Mouse (Mus musculus) lung, postnatal 25 days (tissue): ENCODE measurements around the gene Zfp809.
A peak's percentile ranks its signal among the peaks of the same experiment; 100 is the strongest.
"Not testable (repeated sequence)": the region's sequence is repeated elsewhere in the genome, so short reads cannot be mapped to it uniquely, and the experiment has no call there.

ENCODE experiments used
- DNase-seq: peaks from one replicate; pipeline ENCODE4 v3.0.0; 2022; ENCODE audit warnings: low spot score

Zfp809 gene

GRCm38 (mm10) chr9:22225581-22226388 lies at the start of gene Zfp809:
Zfp809 (plus strand) TSS chr9:22225714.
- peak; percentile 100 for DNase-seq

GRCm38 (mm10) chr9:22188025-22188611 lies 37.4 kb upstream of the Zfp809 start, which contains the start of gene Zfp872:
Zfp872 (plus strand) TSS chr9:22188090.
- DNase-seq = peak; percentile 50

- no peak for DNase-seq
Measured at GRCm38 (mm10) chr9:22196412-22196811, 29.1 kb upstream of the Zfp809 start.

DNA sequence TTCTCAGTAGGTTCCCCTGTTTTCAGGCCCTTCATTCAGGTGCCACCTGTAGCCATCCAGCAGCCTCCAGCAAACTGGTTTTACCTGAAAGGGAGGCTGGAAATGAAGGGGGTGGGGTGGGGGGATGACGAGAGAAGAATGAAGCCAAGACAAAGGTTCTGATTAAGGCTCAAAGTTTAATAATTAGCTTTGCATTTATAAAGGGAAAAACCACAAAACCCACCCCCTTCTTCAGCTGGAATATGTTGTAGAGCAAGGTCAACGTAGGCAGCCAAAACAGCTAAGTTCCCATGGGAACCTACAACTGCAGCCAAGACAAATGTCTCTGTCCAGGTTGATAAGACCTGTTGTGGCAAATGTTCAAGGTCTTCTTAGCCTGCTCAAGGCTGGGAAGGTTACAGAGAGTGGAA lies 11.7 kb upstream of the Zfp809 start:
- peak; percentile 82 for DNase-seq

- no peak for DNase-seq
Measured at GRCm38 (mm10) chr9:22214549-22214948, 11.0 kb upstream of the Zfp809 start.

GRCm38 (mm10) chr9:22216705-22217104 lies 8.8 kb upstream of the Zfp809 start:
- DNase-seq = no peak

DNA sequence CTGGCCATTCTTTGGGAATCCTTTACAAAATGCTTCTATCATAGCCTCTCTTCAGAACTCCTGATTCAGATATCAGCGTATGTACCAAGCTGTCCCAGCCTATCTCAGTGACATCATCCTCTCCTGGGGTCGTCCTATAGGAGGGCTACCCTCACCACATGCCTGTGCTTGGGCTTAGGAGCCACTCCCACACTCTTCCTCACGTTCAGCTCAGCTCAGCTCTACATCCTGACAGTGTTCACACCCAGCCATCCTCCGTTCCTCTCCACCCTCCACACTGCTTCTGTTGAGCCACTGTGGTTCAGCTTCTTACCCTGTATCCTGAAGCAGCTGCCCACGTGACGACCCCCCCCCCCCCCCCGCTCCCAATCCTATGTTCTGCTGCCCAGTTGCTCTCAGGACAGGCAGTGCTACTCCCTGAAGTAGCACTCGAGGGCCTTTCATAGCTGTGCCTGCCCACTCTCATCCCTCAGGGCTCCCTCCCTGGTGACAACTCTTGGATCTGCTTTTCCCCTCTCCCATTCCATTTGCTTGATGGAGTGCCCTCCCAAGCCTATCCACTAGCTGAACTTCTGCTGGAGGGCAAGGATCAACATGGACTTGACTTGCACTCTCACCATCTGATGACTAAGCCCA lies 7.5 kb upstream of the Zfp809 start:
- peak; percentile 72 for DNase-seq

DNA sequence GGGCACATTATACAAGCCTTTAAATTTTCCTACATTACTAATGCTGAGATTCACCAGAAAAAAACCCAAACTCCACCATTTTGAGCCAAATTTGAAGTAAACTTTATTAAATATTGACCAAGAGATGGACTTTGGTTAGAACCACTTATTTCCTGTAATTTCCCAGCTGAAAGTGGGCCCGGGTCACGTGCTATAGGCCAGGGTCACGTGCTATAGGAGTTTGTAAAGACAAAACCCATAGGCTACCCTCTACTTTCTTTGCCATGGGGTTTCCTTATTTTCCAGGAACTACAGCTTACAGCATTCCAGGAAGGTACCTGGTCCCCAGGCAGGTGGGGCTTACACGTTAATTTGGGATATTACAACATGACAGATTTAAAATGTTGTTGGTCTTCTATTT lies 1.4 kb upstream of the Zfp809 start:
- DNase-seq = no peak

DNA sequence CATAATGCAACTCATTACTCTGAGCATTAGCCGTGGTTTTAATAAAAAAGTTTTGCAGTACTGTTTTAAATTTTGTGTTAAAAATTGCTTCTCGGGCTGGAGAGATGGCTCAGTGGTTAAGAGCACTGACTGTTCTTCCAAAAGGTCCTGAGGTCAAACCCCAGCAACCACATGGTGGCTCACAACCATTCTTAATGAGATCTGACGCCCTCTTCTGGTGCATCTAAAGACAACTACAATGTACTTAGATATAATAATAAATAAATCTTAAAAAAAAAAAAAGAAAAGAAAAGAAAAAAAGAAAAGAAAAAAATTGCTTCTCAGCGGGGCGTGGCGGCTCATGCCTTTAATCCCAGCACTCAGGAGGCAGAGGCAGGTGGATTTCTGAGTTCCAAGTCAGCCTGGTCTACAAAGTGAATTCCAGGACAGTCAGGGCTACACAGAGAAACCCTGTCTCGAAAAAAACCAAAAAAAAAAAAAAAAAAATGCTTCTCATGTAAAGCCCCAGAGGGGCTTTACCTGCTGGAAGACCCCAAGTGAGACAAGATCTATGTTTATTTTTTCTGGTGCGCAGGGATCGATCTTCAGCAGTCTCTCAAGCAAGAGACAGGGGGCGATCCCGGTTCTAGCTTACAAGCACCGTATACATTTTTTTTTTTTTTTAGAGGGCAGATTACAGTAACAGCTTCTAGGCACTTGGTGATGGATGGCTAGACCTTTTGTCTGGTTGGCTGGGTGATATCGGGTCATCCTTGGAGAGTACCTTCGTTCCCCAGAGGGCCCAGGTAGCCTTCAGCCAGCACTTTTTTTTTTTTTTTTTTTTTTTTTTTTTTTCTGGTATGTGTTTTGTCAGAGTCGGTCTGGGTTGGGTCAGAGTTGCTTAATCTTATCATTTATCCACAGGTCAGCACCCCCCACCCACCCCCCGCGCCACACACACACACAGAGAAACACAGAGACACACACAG lies 694 bp upstream of the Zfp809 start:
- DNase-seq = no peak

DNA sequence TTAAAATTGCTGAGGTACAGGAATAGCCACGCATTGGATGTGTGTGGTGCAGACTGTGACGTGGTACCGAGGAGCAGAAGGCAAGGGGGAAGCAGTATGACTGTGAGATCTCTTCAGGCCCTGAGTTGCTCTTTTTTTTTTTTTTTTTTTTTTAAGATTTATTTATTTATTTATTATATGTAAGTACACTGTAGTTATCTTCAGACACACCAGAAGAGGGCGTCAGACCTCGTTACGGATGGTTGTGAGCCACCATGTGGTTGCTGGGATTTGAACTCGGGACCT lies 817 bp downstream of the Zfp809 start:
- not testable (repeated sequence) for DNase-seq

- no peak for DNase-seq
Measured at GRCm38 (mm10) chr9:22226846-22227245, 1.3 kb downstream of the Zfp809 start.

DNA sequence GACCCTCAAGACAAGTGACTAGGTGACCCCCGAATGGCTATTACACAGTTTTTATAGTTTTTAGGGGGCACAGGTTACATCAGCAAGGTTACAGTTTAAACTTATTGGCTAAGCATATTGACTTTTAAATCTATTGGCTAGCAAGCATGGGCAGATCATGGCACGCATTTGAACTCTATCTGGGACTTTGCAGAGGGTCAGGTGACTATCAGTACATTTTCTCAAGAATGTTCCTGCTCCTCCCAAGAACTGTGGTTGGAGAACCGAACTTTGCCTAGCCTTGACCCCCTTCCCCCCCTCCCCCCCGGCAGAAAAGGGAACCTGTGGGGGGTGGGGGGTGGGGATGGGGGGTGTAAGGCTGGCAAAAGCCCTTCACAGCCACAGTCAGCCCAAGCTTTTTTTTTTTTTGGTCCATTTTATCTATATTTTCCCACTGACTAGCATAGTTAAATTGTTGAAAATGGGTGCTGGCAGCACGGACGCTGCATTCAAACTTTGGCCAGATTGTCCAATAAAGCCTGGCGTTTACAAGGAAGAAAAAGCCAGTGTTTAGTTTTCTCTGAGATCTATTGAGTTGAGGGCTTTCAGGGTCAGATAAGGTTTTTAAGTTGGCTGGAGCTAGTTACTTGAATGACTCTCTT lies 4.0 kb downstream of the Zfp809 start:
- DNase-seq = no peak

DNA sequence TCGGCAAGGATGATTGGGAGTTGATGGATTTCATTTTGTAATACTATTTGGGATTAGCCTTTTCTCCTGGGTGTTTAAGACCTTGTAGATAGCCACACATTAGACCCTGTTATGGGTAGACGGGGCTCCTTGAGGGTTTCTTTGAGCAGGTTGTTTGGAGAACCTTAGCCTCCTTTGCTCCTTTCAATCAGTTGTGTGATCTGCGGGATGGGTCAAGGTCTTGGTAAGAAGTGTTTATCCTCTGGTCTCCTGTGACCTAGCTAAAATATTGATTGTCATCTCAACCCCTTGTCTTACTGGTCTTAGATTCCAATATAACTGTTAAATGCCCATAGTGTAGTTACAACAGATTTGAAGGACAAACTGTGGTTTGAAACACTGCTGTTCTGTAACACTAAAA lies 4.5 kb downstream of the Zfp809 start:
- no peak for DNase-seq

DNA sequence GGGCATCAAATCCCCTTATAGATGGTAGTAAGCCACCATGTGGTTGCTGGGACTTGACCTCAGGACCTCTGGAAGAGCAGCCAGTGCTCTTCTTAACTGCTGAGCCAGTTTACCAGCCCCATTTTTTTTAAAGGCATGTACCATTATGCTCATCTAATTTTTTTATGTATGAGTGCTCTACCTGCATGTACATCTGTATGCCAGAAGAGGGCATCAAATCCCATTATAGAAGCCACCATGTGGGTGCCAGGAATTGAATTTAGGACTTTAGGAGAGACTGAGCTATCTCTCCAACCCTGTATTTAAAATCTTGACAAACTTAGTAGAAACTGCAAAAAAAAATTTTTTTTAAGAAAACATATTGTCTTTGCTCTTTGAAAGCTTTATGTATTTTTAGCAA lies 5.0 kb downstream of the Zfp809 start:
- peak; percentile 44 for DNase-seq

DNA sequence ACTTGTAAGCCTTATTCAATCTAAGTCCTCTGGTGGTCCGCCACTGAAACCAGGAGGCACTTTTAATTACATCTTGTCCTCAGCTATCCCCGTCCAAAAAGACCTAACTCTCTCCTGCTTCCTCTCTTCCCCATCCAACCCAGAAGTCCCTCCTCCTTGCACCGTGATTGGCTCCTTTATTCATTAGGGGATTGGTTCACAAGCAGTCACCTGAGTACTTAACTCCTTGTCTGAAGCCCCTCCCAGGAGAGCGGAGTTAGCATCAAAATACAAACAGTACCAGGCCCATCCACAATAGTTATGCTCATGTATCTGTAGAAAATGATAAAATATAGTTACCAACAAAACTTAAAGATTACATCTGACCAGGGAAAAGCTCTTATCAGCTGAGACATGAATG lies 14.5 kb downstream of the Zfp809 start:
- no peak for DNase-seq

DNA sequence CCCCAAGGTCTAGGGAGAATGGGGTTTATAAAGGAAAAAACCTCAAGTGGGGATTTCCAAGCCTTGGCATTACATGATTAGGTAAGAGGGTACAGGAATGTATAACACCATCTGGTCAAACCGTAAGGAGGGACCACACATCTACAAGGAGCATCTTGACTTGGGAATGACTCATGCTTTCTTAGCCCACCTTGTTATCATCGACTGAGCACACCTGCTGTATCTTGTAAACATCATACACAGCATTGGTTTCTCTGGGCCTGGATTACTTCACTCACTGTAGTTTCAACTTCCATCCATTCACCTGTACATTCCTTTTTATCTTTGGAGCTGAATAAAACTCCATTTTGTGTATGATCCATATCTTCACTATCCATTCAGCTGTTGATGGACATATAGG lies 18.7 kb downstream of the Zfp809 start:
- no peak for DNase-seq

DNA sequence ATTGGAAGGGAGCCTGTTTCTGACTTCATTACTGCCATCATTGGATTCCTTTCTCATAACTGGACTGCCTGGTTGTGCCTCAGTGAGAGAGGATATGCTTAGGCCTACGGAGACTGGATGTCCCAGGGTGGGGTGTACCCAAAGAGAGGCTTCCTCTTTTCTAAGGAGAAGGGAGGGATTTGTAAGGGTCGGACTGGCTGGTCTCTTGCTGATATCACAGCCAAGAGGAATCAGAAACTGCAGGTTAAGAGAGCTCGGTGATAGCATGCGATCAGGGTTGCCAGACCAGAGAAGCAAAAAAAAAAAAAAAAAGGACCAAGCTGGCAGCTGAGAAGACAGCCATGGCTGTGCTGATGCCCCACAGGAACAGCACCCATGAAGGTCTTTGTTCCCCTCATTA lies 31.1 kb downstream of the Zfp809 start:
- no peak for DNase-seq

DNA sequence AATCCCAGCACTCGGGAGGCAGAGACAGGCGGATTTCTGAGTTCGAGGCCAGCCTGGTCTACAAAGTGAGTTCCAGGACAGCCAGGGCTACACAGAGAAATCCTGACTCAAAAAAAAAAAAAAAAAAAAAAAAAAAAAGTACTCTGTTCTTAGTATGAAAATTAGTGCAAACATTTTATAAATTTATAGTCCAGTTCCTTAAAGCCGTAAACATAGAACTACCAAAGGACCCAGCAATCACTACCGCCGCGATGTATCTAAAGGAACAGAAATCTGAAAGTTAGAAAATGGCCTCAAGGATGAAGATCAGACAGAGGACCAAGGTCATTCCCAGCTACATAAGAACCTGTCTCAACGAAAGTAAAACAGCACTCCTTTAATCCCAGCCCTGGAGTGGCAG lies 33.3 kb downstream of the Zfp809 start:
- no peak for DNase-seq

- peak; percentile 77 for DNase-seq
Measured at GRCm38 (mm10) chr9:22259184-22260091, 33.9 kb downstream of the Zfp809 start, which contains the start of gene Zfp599. Zfp599 (minus strand) TSS chr9:22259895.

GRCm38 (mm10) chr9:22260092-22260422 lies 34.5 kb downstream of the Zfp809 start:
- DNase-seq = no peak

GRCm38 (mm10) chr9:22261594-22261993 lies 36.1 kb downstream of the Zfp809 start:
- DNase-seq = no peak
